Mouse (Mus musculus) liver, adult 2 months (tissue): ENCODE measurements around the gene Homer2. TPM values are rescaled to one million over a fixed set of nuclear protein-coding genes. Genes with fewer than 3 reads are reported as not detected.

Source experiments
- DNase-seq: peaks from one replicate; pipeline ENCODE4 v3.0.0-alpha.2; 2011; ENCODE audit warnings: low read depth, low spot score; ENCODE audit errors: extremely low read depth
- H3K27ac ChIP-seq: fragments of 200-500 bp; replicated peaks from 2 replicates; pipeline ENCODE4 v1.5.1; 2012; ENCODE audit warnings: low read depth, mild to moderate bottlenecking, control low read depth, inconsistent platforms, low read length; ENCODE audit not compliant: insufficient read depth
- H3K27me3 ChIP-seq: fragments of 200-500 bp; 2 replicates; pipeline ENCODE4 v1.6.1; 2012; ENCODE audit warnings: mild to moderate bottlenecking, moderate library complexity, low read length, inconsistent platforms; ENCODE audit not compliant: control insufficient read depth, insufficient read depth
- H3K36me3 ChIP-seq: fragments of 200-500 bp; 2 replicates; pipeline ENCODE4 v1.6.1; 2012; ENCODE audit warnings: low read length, inconsistent platforms; ENCODE audit not compliant: control insufficient read depth, insufficient read depth
- H3K4me1 ChIP-seq: fragments of 200-500 bp; 2 replicates; pipeline ENCODE4 v1.6.1; 2011; ENCODE audit warnings: low read length; ENCODE audit not compliant: control insufficient read depth, insufficient read depth
- H3K4me3 ChIP-seq: fragments of 200-500 bp; 2 replicates; pipeline ENCODE4 v1.5.1; 2011; ENCODE audit warnings: low read depth, mild to moderate bottlenecking, control low read depth, low read length, moderate library complexity; ENCODE audit not compliant: insufficient read depth
- H3K79me2 ChIP-seq: fragments of 200-500 bp; 2 replicates; pipeline ENCODE4 v1.6.1; 2012; ENCODE audit warnings: inconsistent platforms, mild to moderate bottlenecking, low read length, moderate library complexity; ENCODE audit not compliant: control insufficient read depth, insufficient read depth
- H3K9ac ChIP-seq: fragments of 200-500 bp; 2 replicates; pipeline ENCODE4 v1.6.1; 2012; ENCODE audit warnings: low read depth, mild to moderate bottlenecking, control low read depth, inconsistent platforms, low read length
- CTCF ChIP-seq: fragments of 200-500 bp; IDR thresholded peaks from 2 replicates; pipeline ENCODE4 v1.5.1; 2011; ENCODE audit warnings: low read depth, low read length, control low read depth
- POLR2A ChIP-seq: fragments of 200-500 bp; IDR thresholded peaks from 2 replicates; pipeline ENCODE4 v1.6.1; 2011; ENCODE audit warnings: low read length, control low read depth; ENCODE audit not compliant: insufficient read depth; ENCODE audit errors: extremely low read depth
- WGBS: fragments of 180-500 bp; shearing (Covaris S2); methylation state at CpG from one replicate; pipeline ENCODE4 v1.1.7; 2018; 5-methylcytosine and 5-hydroxymethylcytosine counted together
- polyA plus RNA-seq: library from polyadenylated mRNA; depleted of rRNA; stranded (reverse); fragments of >200 nt; gene quantifications from 2 replicates; pipeline ENCODE4 v1.2.3, GENCODE M21; 2012
- total RNA-seq: library from RNA; depleted of rRNA; stranded (reverse); fragments of >200 nt; gene quantifications from 2 replicates; pipeline ENCODE4 v1.2.3, GENCODE M21; 2014

Homer2 gene
- total and polyA plus RNA-seq, 2 experiments: 18.4 to 32.2 TPM

- TF ChIP-seq POLR2A (no peak), CTCF (no peak)
- Histone ChIP-seq H3K27me3 (no peaks in the 10 kb centered on the region), H3K9ac (no peak overlapping the region), H3K36me3 (no peaks in the 10 kb centered on the region), H3K4me1 (no peaks in the 10 kb centered on the region), H3K79me2 (no peaks in the 10 kb centered on the region), H3K27ac (no peak overlapping the region), H3K4me3 (no peak overlapping the region)
- DNase-seq: no peak
- 62% methylated on average over 9 of the region's 9 CpGs for WGBS
Measured at GRCm38 (mm10) chr7:81735300-81736048, 28.1 kb upstream of the Homer2 start.

DNA sequence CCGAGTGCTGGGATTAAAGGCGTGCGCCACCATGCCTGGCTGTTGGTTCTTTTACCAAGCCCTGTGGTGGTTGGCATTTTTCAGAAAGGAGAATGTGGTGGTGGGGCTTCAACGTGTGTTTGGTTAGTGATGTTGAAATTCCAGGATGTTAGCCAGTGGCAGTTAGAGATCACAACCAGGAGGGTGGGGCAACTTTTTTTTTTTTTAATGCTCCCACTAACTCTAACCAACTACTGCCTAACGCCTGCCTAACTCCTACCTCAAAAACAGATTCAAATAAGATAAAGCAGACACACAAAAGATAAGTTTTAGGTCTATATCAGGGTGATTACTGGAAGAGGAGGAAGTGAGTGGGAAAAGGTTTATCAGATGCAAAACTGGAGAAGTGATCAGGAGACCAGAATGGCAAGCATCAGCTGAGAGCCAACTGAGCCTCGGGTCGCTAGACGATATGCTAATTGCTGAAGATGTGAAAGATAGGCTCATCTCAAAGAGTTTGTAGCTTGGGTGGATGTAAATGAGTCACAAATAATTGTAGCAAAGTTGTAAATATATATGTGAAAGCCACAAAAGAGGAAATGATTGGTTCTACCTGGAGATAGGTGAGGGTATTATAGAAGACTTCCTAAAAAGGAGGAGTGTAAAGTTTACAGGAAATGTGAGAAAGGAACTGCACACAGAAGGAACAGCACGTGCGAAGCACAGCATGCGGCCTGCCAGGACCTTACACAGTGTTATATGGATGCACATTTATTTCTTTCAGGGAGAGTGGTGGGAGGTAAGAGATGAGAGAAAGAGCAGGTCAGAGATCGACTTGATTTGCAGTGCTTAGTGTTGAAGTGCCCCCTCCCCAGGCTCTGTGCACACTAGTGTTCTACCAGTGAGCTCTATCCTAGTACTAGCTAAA is 25.1 kb upstream of the Homer2 start:
- no peak overlapping the region for H3K27ac ChIP-seq
- 80% methylated on average over 12 of the region's 12 CpGs for WGBS
- no peak for DNase-seq

DNA sequence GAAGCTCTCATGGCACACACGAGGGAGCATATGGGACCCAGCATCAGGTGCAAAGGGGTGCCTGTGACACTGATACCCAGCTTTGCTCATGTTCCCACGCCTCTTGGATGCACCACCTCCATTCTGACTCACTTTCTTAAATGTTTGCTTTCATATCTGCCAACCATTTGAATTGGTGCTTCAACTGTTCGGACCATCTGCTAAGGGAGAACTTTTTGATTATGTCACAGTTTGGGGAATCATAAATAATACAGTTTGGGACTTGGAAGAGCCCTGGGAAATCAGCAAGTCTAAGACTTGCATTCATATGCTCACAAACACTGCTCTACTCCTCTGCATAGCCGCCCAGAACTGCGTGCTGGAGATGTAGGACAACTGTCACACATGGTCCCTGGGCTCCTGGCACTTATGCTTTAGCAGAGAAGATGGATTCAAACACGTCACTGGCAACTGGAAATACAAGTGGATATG is 23.9 kb upstream of the Homer2 start:
- H3K9ac ChIP-seq: no peak overlapping the region
- WGBS: 84% methylated on average over 6 of the region's 6 CpGs
- no peaks in the 10 kb centered on the region for H3K79me2 ChIP-seq
- H3K27me3 ChIP-seq: no peaks in the 10 kb centered on the region
- no peak for TF ChIP-seq CTCF
- TF ChIP-seq POLR2A: no peak
- no peak overlapping the region for H3K27ac ChIP-seq
- no peak overlapping the region for H3K4me3 ChIP-seq
- H3K4me1 ChIP-seq: no peaks in the 10 kb centered on the region
- DNase-seq: no peak
- H3K36me3 ChIP-seq: no peaks in the 10 kb centered on the region

More for the DNA sequence above, 25.1 kb upstream of the Homer2 start:
- Histone ChIP-seq H3K36me3 (no peaks in the 10 kb centered on the region), H3K9ac (no peak overlapping the region), H3K27me3 (no peaks in the 10 kb centered on the region), H3K79me2 (no peaks in the 10 kb centered on the region), H3K4me3 (no peak overlapping the region), H3K4me1 (no peaks in the 10 kb centered on the region)
- TF ChIP-seq POLR2A (no peak), CTCF (no peak)

DNA sequence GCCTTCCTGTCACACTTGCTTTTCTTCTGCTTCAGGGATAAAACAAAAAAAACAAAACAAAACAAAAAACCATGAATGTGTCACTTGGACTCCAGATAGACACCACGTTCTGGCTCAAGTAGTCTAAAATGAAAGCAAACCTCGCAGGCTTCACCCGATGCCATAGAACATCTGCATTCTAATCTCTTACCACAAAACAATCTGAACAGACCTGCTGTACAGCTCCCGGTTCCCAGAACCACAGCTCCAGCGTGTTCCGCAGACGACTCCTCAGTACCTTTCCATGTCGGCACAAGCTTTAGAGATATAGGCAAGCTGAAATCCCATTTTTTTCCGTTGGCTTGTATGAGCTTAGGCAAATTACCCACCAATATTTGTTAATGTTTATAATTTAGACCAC is 22.5 kb upstream of the Homer2 start:
- Histone ChIP-seq H3K36me3 (no peaks in the 10 kb centered on the region), H3K9ac (no peak overlapping the region), H3K27ac (no peak overlapping the region), H3K4me3 (no peak overlapping the region), H3K4me1 (no peaks in the 10 kb centered on the region), H3K79me2 (no peaks in the 10 kb centered on the region), H3K27me3 (no peaks in the 10 kb centered on the region)
- DNase-seq: no peak
- TF ChIP-seq POLR2A: no peak
- no peak for TF ChIP-seq CTCF
- WGBS: 83% methylated on average over 9 of the region's 9 CpGs

DNA sequence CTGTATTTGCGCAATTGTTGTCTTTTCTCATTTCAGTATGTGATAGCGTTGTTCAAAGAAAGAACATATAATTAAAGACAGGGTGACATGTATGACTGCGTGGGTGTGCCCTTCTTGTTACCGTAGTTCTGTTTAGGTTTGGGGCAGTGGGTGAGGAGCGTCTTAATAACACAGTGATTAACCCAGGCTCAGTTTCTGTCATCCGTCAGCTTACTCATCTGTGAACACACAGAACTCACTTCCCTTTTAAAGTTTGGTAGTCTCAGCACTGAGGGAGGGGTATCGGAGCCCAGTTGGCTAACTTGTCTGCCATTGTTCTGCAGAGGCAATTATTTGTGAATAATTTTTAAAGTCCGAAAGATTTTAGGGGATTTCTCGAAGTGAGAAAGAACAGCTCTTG is 20.4 kb upstream of the Homer2 start:
- DNase-seq: no peak
- Histone ChIP-seq H3K4me3 (no peak overlapping the region), H3K79me2 (no peaks in the 10 kb centered on the region), H3K4me1 (no peaks in the 10 kb centered on the region), H3K9ac (no peak overlapping the region), H3K27me3 (no peaks in the 10 kb centered on the region), H3K36me3 (no peaks in the 10 kb centered on the region), H3K27ac (no peak overlapping the region)
- no peak for TF ChIP-seq CTCF
- TF ChIP-seq POLR2A: no peak
- WGBS: 83% methylated on average over 9 of the region's 9 CpGs
